Mouse (Mus musculus) cerebellum, adult 18-20 months (tissue): Measurements from ENCODE around the gene Defa17.
"Not testable (repeated sequence)": the region's sequence is repeated elsewhere in the genome, so short reads cannot be mapped to it uniquely, and the experiment has no call there.

Experiments used
- DNase-seq, 2 experiments: peaks; one replicate each; pipeline ENCODE4 v3.0.0; 2021

The Defa17 gene

DNA sequence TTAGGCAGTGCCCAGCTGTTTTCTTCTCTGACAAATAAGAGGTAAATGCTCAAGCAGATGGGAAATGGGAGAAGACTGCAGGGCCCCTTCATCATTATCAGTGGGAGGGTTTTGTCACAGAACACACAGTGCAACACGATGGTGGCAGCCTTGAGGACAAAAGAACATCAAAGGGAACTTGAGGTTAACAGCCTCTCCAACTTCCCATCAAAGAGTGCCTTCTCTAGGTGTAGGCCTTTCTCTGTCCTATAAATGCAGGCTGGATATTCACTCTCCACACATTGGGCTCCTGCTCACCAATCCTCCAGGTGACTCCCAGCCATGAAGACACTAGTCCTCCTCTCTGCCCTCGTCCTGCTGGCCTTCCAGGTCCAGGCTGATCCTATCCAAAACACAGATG, at the start of gene Defa17:
Defa17 (plus strand) TSS at position 301 of the 400 bp plus-strand sequence.
- not testable (repeated sequence) for DNase-seq

DNA sequence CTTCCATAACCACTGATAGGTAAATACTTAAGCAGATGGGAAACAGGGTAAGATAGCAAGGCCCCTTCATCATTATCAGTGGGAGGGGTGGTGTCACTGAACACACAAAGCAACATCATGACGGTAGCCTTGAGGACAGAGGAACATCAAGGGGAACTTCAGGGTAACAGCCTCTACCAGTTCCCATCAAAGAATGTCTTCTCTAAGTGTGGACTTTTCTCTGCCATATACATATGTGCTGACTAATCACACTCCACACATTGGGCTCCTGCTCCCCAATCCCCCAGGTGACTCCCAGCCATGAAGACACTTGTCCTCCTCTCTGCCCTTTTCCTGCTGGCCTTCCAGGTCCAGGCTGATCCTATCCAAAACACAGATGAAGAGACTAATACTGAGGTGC, 37.7 kb upstream of the Defa17 start, which contains the start of gene Defa26:
Defa26 (plus strand) TSS at position 301 of the 400 bp plus-strand sequence.
- DNase-seq = not testable (repeated sequence)

DNA sequence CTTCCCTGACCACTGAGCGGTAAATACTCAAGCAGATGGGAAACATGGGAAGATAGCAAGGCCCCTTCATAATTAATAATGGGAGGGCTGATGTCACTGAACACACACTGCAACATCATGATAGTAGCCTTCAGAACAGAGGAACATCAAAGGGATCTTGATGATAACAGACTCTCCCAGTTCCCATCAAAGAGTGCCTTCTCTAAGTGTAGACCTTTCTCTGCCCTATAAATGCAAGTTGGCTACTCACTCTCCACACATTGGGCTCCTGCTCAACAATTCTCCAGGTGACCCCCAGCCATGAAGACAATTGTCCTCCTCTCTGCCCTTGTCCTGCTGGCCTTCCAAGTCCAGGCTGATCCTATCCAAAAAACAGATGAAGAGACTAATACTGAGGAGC, 9.9 kb downstream of the Defa17 start, which contains the start of gene Defa34:
Defa34 (plus strand) TSS at position 301 of the 400 bp plus-strand sequence.
- DNase-seq = not testable (repeated sequence)

DNA sequence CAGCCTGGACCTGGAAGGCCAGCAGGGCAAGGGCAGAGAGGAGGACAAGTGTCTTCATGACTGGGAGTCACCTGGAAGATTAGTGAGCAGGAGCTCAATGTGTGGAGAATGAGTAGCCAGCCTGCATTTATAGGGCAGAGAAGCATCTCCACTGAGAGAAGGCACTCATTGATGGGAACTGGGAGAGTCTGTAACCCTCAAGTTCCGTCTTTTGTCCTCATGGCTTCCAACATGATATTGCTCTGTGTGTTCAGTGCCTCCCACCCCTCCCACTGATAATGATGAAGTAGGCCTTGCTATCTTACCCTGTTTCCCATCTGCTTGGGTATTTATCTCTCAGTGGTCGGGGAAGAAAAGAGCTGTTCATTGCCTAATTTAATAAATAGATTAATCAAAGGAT, 48.0 kb downstream of the Defa17 start, which contains the start of gene AY761184:
AY761184 (minus strand) TSS at position 101 of the 400 bp plus-strand sequence.
- DNase-seq = not testable (repeated sequence)
